Mouse (Mus musculus): ENCODE data around the gene Gm3106.
"Not testable (repeated sequence)": the region's sequence is repeated elsewhere in the genome, so short reads cannot be mapped to it uniquely, and the experiment has no call there.

The Gm3106 gene

DNA sequence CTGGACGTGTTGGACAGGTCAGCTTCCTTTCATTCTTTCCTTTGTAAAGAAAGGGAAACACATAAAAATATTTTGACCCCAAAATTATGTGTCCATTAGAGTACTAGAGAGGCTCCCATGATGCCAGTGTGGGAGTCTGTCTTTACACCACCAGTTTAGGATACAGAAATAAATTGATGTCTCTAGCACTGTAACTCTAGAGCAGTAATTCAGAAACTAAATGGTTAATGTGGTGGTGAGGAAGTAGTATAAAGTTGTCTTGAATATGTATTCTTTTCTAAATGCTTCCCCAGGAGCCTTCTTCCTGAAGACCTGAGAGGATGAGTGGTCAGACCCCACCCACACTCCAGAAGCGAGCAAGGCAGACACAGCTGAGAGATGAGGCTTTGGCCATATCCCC is at the start of gene Gm3106:
Gm3106 (plus strand) TSS at position 301 of the 400 bp plus-strand sequence.
- not testable (repeated sequence) for DNase-seq (ENCODE audit: low spot score)
